ENCODE assay signal across 22 mouse cellular contexts in genomic region chr11:35109781-35110180, GRCm38 (mm10). TPM values are rescaled to one million over a fixed set of nuclear protein-coding genes. Genes with fewer than 3 reads are reported as not detected.
DNase-seq lines count a peak whose midpoint lies in the region; ATAC-seq and TF ChIP-seq lines count a peak whose summit lies in the region.
"Had no signal": no experiment of that assay in that cellular context is flagged by ENCODE, and none has a peak within 500 bp of the region (broad histone marks: within the 10 kb centered on the region; RNA-seq: fewer than 3 reads in every experiment).

No protein-coding gene starts in this region.

- 18% methylated on average over 4 of the region's 4 CpGs for WGBS in lung, embryonic 15.5 days
- WGBS in lung, postnatal 0 days, result 18% methylated on average over 4 of the region's 4 CpGs
- WGBS in lung, adult 2 months, result 42% methylated on average over 4 of the region's 4 CpGs
- WGBS in midbrain, embryonic 11.5 days, result 77% methylated on average over 4 of the region's 4 CpGs
- WGBS in midbrain, embryonic 10.5 days, result 77% methylated on average over 4 of the region's 4 CpGs

- no peak overlapping the region for H3K4me3 ChIP-seq in lung, embryonic 15.5 days
- H3K4me3 ChIP-seq in lung, postnatal 0 days (ENCODE audit: low read depth, low read length), result no peak overlapping the region
- H3K4me3 ChIP-seq in lung, adult 2 months (replicated peaks; ENCODE audit: extremely low read depth, low read depth, low read length), result no peak overlapping the region
- H3K4me3 ChIP-seq in midbrain, embryonic 11.5 days (ENCODE audit: low read depth, low read length), result no peak overlapping the region
- no peak overlapping the region for H3K4me3 ChIP-seq in midbrain, embryonic 10.5 days
- H3K4me3 ChIP-seq: embryonic facial prominence, embryonic 10.5 days; embryonic facial prominence, embryonic 12.5 days; forebrain, embryonic 13.5 days; forebrain, embryonic 15.5 days had no signal

- H3K36me3 ChIP-seq in lung, embryonic 15.5 days, result no peaks in the 10 kb centered on the region
- no peaks in the 10 kb centered on the region for H3K36me3 ChIP-seq in lung, postnatal 0 days (ENCODE audit: insufficient read depth, low read length)
- no peaks in the 10 kb centered on the region for H3K36me3 ChIP-seq in midbrain, embryonic 11.5 days (ENCODE audit: control insufficient read depth, insufficient read depth, low read length)
- H3K36me3 ChIP-seq in midbrain, embryonic 10.5 days, result no peaks in the 10 kb centered on the region
- H3K36me3 ChIP-seq: embryonic facial prominence, embryonic 10.5 days; embryonic facial prominence, embryonic 12.5 days; forebrain, embryonic 15.5 days had no signal

- no peak for ATAC-seq in lung, embryonic 15.5 days (ENCODE audit: borderline replicate concordance, extremely low read depth, low FRiP score, low TSS enrichment)
- no peak for ATAC-seq in lung, postnatal 0 days
- no peak for ATAC-seq in midbrain, embryonic 11.5 days (ENCODE audit: low FRiP score)
- ATAC-seq: forebrain, embryonic 13.5 days; forebrain, embryonic 15.5 days had no signal

- H3K4me2 ChIP-seq in lung, embryonic 15.5 days, result 0 out of 2 replicates have a peak overlapping the region, but pooled peaks have one; percentile 7
- no peak overlapping the region for H3K4me2 ChIP-seq in lung, postnatal 0 days (replicated peaks; ENCODE audit: low read depth, low read length)
- no peak overlapping the region for H3K4me2 ChIP-seq in midbrain, embryonic 11.5 days
- H3K4me2 ChIP-seq: embryonic facial prominence, embryonic 12.5 days; forebrain, embryonic 13.5 days; forebrain, embryonic 15.5 days had no signal

- no peak overlapping the region for H3K9ac ChIP-seq in lung, embryonic 15.5 days
- no peak overlapping the region for H3K9ac ChIP-seq in lung, postnatal 0 days (replicated peaks; ENCODE audit: low read depth)
- H3K9ac ChIP-seq in midbrain, embryonic 11.5 days (ENCODE audit: low read length), result no peak overlapping the region
- H3K9ac ChIP-seq: embryonic facial prominence, embryonic 12.5 days; forebrain, embryonic 13.5 days; forebrain, embryonic 15.5 days had no signal

- H3K27me3 ChIP-seq in lung, embryonic 15.5 days, result no peaks in the 10 kb centered on the region
- H3K27me3 ChIP-seq in lung, postnatal 0 days (replicated peaks; ENCODE audit: insufficient read depth, low read length), result no peaks in the 10 kb centered on the region
- no peaks in the 10 kb centered on the region for H3K27me3 ChIP-seq in midbrain, embryonic 11.5 days (ENCODE audit: control insufficient read depth, insufficient read depth, low read length)
- peaks cover 4% of the 10 kb centered on the region; the same call in 1 of the 2 replicates for H3K27me3 ChIP-seq in midbrain, embryonic 10.5 days (ENCODE audit: low read depth, poor library complexity, severe bottlenecking)
- H3K27me3 ChIP-seq: embryonic facial prominence, embryonic 12.5 days; forebrain, embryonic 13.5 days; forebrain, embryonic 15.5 days had no signal

- no peak overlapping the region for H3K27ac ChIP-seq in lung, embryonic 15.5 days
- no peak overlapping the region for H3K27ac ChIP-seq in lung, postnatal 0 days (ENCODE audit: low read length)
- H3K27ac ChIP-seq in midbrain, embryonic 11.5 days (ENCODE audit: low read depth, low read length), result no peak overlapping the region
- H3K27ac ChIP-seq in midbrain, embryonic 10.5 days (replicated peaks), result no peak overlapping the region
- H3K27ac ChIP-seq: embryonic facial prominence, embryonic 10.5 days; embryonic facial prominence, embryonic 12.5 days; forebrain, embryonic 13.5 days; forebrain, embryonic 15.5 days had no signal

- H3K4me1 ChIP-seq in lung, embryonic 15.5 days, result peaks cover 13% of the 10 kb centered on the region
- H3K4me1 ChIP-seq in lung, postnatal 0 days (ENCODE audit: insufficient read depth, low read depth, low read length), result no peaks in the 10 kb centered on the region
- no peaks in the 10 kb centered on the region; the same call in 1 of the 2 replicates for H3K4me1 ChIP-seq in lung, adult 2 months (ENCODE audit: control insufficient read depth, insufficient read depth, low read length)
- no peaks in the 10 kb centered on the region; the same call in none of the 2 replicates for H3K4me1 ChIP-seq in midbrain, embryonic 11.5 days (ENCODE audit: control insufficient read depth, insufficient read depth, low read length)
- H3K4me1 ChIP-seq in midbrain, embryonic 10.5 days, result peaks cover 18% of the 10 kb centered on the region
- H3K4me1 ChIP-seq: forebrain, embryonic 13.5 days; forebrain, embryonic 15.5 days had no signal

- H3K9me3 ChIP-seq in lung, embryonic 15.5 days, result no peaks in the 10 kb centered on the region
- no peaks in the 10 kb centered on the region for H3K9me3 ChIP-seq in lung, postnatal 0 days (ENCODE audit: low read length)
- no peaks in the 10 kb centered on the region for H3K9me3 ChIP-seq in midbrain, embryonic 11.5 days (ENCODE audit: control insufficient read depth, low read length)
- H3K9me3 ChIP-seq in midbrain, embryonic 10.5 days (replicated peaks), result no peaks in the 10 kb centered on the region
- H3K9me3 ChIP-seq: embryonic facial prominence, embryonic 10.5 days; embryonic facial prominence, embryonic 12.5 days; forebrain, embryonic 13.5 days; forebrain, embryonic 15.5 days had no signal

- no peak for DNase-seq in lung, adult 18-20 months
- peak; percentile 21 for DNase-seq in lung, postnatal 0 days (ENCODE audit: low spot score)
- no peak for DNase-seq in lung, adult 2 months
- peak; percentile 4 for DNase-seq in midbrain, embryonic 11.5 days (ENCODE audit: low spot score, missing footprints)
- DNase-seq in midbrain, embryonic 10.5 days (ENCODE audit: low spot score), result no peak
- peak; percentile 18 for DNase-seq in lung, postnatal 36 days
- no peak for DNase-seq in gastrocnemius, postnatal 10 days
- DNase-seq: adrenal gland, adult 8-10 months; adrenal gland, postnatal 14 days; adrenal gland, postnatal 36 days; cerebellum, adult 11-12 months; cerebellum, adult 2 months; cerebellum, adult 9-10 months; cerebellum, postnatal 10 days; cerebellum, postnatal 25 days had no signal

- TF ChIP-seq CTCF in lung, postnatal 0 days (IDR thresholded peaks at IDR 0.05), result no peak
- no peak for TF ChIP-seq CTCF in lung, adult 2 months (IDR thresholded peaks at IDR 0.05; ENCODE audit: insufficient read depth, low read length)

- no peak for TF ChIP-seq EP300 in lung, postnatal 0 days (IDR thresholded peaks at IDR 0.05)

- TF ChIP-seq POLR2A in lung, adult 2 months (IDR thresholded peaks at IDR 0.05; ENCODE audit: borderline replicate concordance, extremely low read depth, low read depth, low read length), result no peak

RNA-seq across cellular contexts. Expression of gene Slit3, which starts 11.2 kb away (rescaled TPM):
- 17.9 and 21.4 TPM in 2 replicates for polyA plus RNA-seq in lung, embryonic 15.5 days (2015; fragmentation: Nextera tagmentation; extraction: Ambion mirVana)
- polyA plus RNA-seq in lung, postnatal 0 days (2015; fragmentation: Nextera tagmentation; extraction: Ambion mirVana), result 13.1 and 14.2 TPM in 2 replicates
- 69.7 and 72.5 TPM in 2 replicates for polyA plus RNA-seq in lung, adult 2 months (2012; rRNA removed)
- 11.1 and 11.4 TPM in 2 replicates for polyA plus RNA-seq in midbrain, embryonic 11.5 days (2014; fragmentation: Nextera tagmentation; extraction: Ambion mirVana)
- polyA plus RNA-seq in midbrain, embryonic 10.5 days (2016; fragmentation: Nextera tagmentation; extraction: Ambion mirVana), result 15.0 and 19.6 TPM in 2 replicates
- total RNA-seq in gastrocnemius, postnatal 10 days (2021), result 10 to 100 TPM; 12.5 to 17.9 TPM
- total RNA-seq: MEL had no signal
- polyA plus RNA-seq: C2C12 had no signal

Comparison
In these comparisons a context has a peak if more than half of its experiments do, and no peak if none do; other contexts are left out.
1. DNase-seq: peak in lung, postnatal 0 days (single experiment), midbrain, embryonic 11.5 days (single experiment) and lung, postnatal 36 days (single experiment); none in lung, adult 18-20 months (0 of 2), lung, adult 2 months (single experiment), midbrain, embryonic 10.5 days (single experiment) and gastrocnemius, postnatal 10 days (single experiment).